8 mouse cellular contexts compared by ENCODE assay signal in genomic region chr4:34615303-34615702, GRCm38 (mm10). TPM values are rescaled to one million over a fixed set of nuclear protein-coding genes. Genes with fewer than 3 reads are reported as not detected.
DNase-seq lines count a peak whose midpoint lies in the region; ATAC-seq and TF ChIP-seq lines count a peak whose summit lies in the region.

No protein-coding gene starts in this region.

- peak overlapping the region; percentile 81 for H3K9ac ChIP-seq in MEL (ENCODE audit: control insufficient read depth, low read depth, low read length, poor library complexity, severe bottlenecking)
- H3K9ac ChIP-seq in embryonic facial prominence, embryonic 11.5 days (replicated peaks; ENCODE audit: low read length) = peak overlapping the region; percentile 87
- peak overlapping the region; percentile 91 for H3K9ac ChIP-seq in hindbrain, embryonic 14.5 days
- peak overlapping the region; percentile 75 for H3K9ac ChIP-seq in limb, embryonic 11.5 days (ENCODE audit: low read length)
- peak overlapping the region; percentile 95 for H3K9ac ChIP-seq in midbrain, embryonic 15.5 days

- H3K36me3 ChIP-seq in erythroblast, embryonic 14.5 days (ENCODE audit: control insufficient read depth) = peaks cover 8% of the 10 kb centered on the region
- peaks cover 5 to 13% of the 10 kb centered on the region in 2 experiments for H3K36me3 ChIP-seq in MEL (ENCODE audit: control insufficient read depth in 1 of 2, insufficient read depth in 2 of 2, low read length in 2 of 2)
- H3K36me3 ChIP-seq in embryonic facial prominence, embryonic 11.5 days (replicated peaks; ENCODE audit: control insufficient read depth, insufficient read depth, low read depth, low read length) = no peaks in the 10 kb centered on the region
- peaks cover 4% of the 10 kb centered on the region for H3K36me3 ChIP-seq in hindbrain, embryonic 14.5 days (replicated peaks; ENCODE audit: control insufficient read depth, insufficient read depth)
- no peaks in the 10 kb centered on the region for H3K36me3 ChIP-seq in limb, embryonic 11.5 days (ENCODE audit: control insufficient read depth, insufficient read depth, low read length)
- no peaks in the 10 kb centered on the region for H3K36me3 ChIP-seq in midbrain, embryonic 15.5 days (replicated peaks)

- H3K9me3 ChIP-seq in erythroblast, embryonic 14.5 days (ENCODE audit: control insufficient read depth, low read length) = no peaks in the 10 kb centered on the region
- H3K9me3 ChIP-seq in MEL (replicated peaks; ENCODE audit: insufficient read depth, low read length) = no peaks in the 10 kb centered on the region
- H3K9me3 ChIP-seq in embryonic facial prominence, embryonic 11.5 days (replicated peaks; ENCODE audit: control insufficient read depth, low read length) = no peaks in the 10 kb centered on the region
- no peaks in the 10 kb centered on the region for H3K9me3 ChIP-seq in hindbrain, embryonic 14.5 days (ENCODE audit: control insufficient read depth, low read length)
- no peaks in the 10 kb centered on the region for H3K9me3 ChIP-seq in limb, embryonic 11.5 days (ENCODE audit: control insufficient read depth, low read length)
- no peaks in the 10 kb centered on the region for H3K9me3 ChIP-seq in midbrain, embryonic 15.5 days

- H3K27ac ChIP-seq in MEL (ENCODE audit: control insufficient read depth, low read depth, low read length) = peak overlapping the region; percentile 43
- H3K27ac ChIP-seq in embryonic facial prominence, embryonic 11.5 days (replicated peaks; ENCODE audit: low read depth, low read length) = no peak overlapping the region
- peak overlapping the region; percentile 89 for H3K27ac ChIP-seq in hindbrain, embryonic 14.5 days
- no peak overlapping the region for H3K27ac ChIP-seq in limb, embryonic 11.5 days (replicated peaks; ENCODE audit: low read depth, low read length)
- peak overlapping the region; percentile 92 for H3K27ac ChIP-seq in midbrain, embryonic 15.5 days

- ATAC-seq in erythroblast, adult 5-6 weeks (replicated peaks; ENCODE audit: low FRiP score, poor library complexity, severe bottlenecking) = no peak
- 0 out of 2 replicates have a peak, but pooled peaks have one; percentile 8 for ATAC-seq in embryonic facial prominence, embryonic 11.5 days (replicated peaks; ENCODE audit: insufficient number of reproducible peaks, low FRiP score, low TSS enrichment, low read depth)
- peak; percentile 15; the same call in 1 of the 2 replicates for ATAC-seq in hindbrain, embryonic 14.5 days (ENCODE audit: low FRiP score)
- ATAC-seq in limb, embryonic 11.5 days (ENCODE audit: insufficient number of reproducible peaks, low FRiP score, low TSS enrichment, low read depth) = peak; percentile 3; the same call in 1 of the 2 replicates
- ATAC-seq in midbrain, embryonic 15.5 days (replicated peaks) = peak; percentile 51

- no peak for TF ChIP-seq EP300 in MEL (IDR thresholded peaks at IDR 0.05; ENCODE audit: low read depth in 1 of 2, low read length in 2 of 2)

- peak; percentile 57 for DNase-seq in MEL (ENCODE audit: low read depth, low spot score)
- no peak for DNase-seq in embryonic facial prominence, embryonic 11.5 days (ENCODE audit: low spot score)
- DNase-seq in hindbrain, embryonic 14.5 days (ENCODE audit: low spot score) = peak; percentile 38
- DNase-seq in limb, embryonic 11.5 days (ENCODE audit: low spot score) = no peak
- DNase-seq in ovary, postnatal 10 days (ENCODE audit: low spot score) = no peak

- no peak for TF ChIP-seq RAD21 in MEL (IDR thresholded peaks at IDR 0.05; ENCODE audit: low read depth, low read length)

- no peaks in the 10 kb centered on the region for H3K27me3 ChIP-seq in erythroblast, embryonic 14.5 days (ENCODE audit: control insufficient read depth)
- no peaks in the 10 kb centered on the region for H3K27me3 ChIP-seq in MEL (ENCODE audit: control insufficient read depth in 1 of 2, insufficient read depth in 2 of 2, low read length in 2 of 2)
- H3K27me3 ChIP-seq in embryonic facial prominence, embryonic 11.5 days (ENCODE audit: control insufficient read depth, insufficient read depth, low read length) = no peaks in the 10 kb centered on the region
- H3K27me3 ChIP-seq in hindbrain, embryonic 14.5 days (ENCODE audit: control insufficient read depth, insufficient read depth, low read length) = no peaks in the 10 kb centered on the region
- no peaks in the 10 kb centered on the region for H3K27me3 ChIP-seq in limb, embryonic 11.5 days (ENCODE audit: control insufficient read depth, insufficient read depth, low read length)
- no peaks in the 10 kb centered on the region for H3K27me3 ChIP-seq in midbrain, embryonic 15.5 days (replicated peaks)

- peaks cover 38% of the 10 kb centered on the region for H3K4me1 ChIP-seq in erythroblast, embryonic 14.5 days (ENCODE audit: control insufficient read depth)
- peaks cover 3 to 9% of the 10 kb centered on the region in 2 experiments; a peak in 3 of 4 replicates for H3K4me1 ChIP-seq in MEL (ENCODE audit: control insufficient read depth in 1 of 2, insufficient read depth in 2 of 2, low read length in 2 of 2)
- no peaks in the 10 kb centered on the region for H3K4me1 ChIP-seq in embryonic facial prominence, embryonic 11.5 days (ENCODE audit: control insufficient read depth, insufficient read depth, low read length)
- peaks cover 22% of the 10 kb centered on the region for H3K4me1 ChIP-seq in hindbrain, embryonic 14.5 days (replicated peaks; ENCODE audit: control insufficient read depth, insufficient read depth, low read length)
- H3K4me1 ChIP-seq in limb, embryonic 11.5 days (ENCODE audit: control insufficient read depth, insufficient read depth, low read length) = peaks cover 14% of the 10 kb centered on the region
- H3K4me1 ChIP-seq in midbrain, embryonic 15.5 days = peaks cover 27% of the 10 kb centered on the region

- no peak for TF ChIP-seq CTCF in MEL (IDR thresholded peaks at IDR 0.05 in 2 of 3, conservative IDR thresholded peaks at IDR 0.05 in 1 of 3; ENCODE audit: control insufficient read depth in 1 of 3, insufficient read depth in 1 of 3, low read depth in 2 of 3, low read length in 3 of 3, poor library complexity in 1 of 3, severe bottlenecking in 1 of 3)

- WGBS in embryonic facial prominence, embryonic 11.5 days = 3% methylated on average over 13 of the region's 13 CpGs
- 3% methylated on average over 13 of the region's 13 CpGs for WGBS in hindbrain, embryonic 14.5 days
- WGBS in limb, embryonic 11.5 days = 3% methylated on average over 13 of the region's 13 CpGs
- 3% methylated on average over 13 of the region's 13 CpGs for WGBS in midbrain, embryonic 15.5 days

- 0 out of 4 replicates have a peak, but pooled peaks of 1 of the 2 experiments have one; percentile 21 for TF ChIP-seq POLR2A in MEL (IDR thresholded peaks at IDR 0.05; ENCODE audit: control insufficient read depth in 1 of 2, insufficient read depth in 1 of 2, low read depth in 1 of 2, low read length in 2 of 2, poor library complexity in 1 of 2)

- peak overlapping the region; percentile 97 for H3K4me3 ChIP-seq in erythroblast, embryonic 14.5 days (replicated peaks)
- peak overlapping the region; percentile 79 to 95 for H3K4me3 ChIP-seq in MEL (ENCODE audit: control insufficient read depth in 1 of 2, insufficient read depth in 1 of 2, low read depth in 2 of 2, low read length in 2 of 2)
- H3K4me3 ChIP-seq in embryonic facial prominence, embryonic 11.5 days (ENCODE audit: low read depth, low read length) = peak overlapping the region; percentile 79
- H3K4me3 ChIP-seq in hindbrain, embryonic 14.5 days (replicated peaks; ENCODE audit: low read length) = peak overlapping the region; percentile 77
- peak overlapping the region; percentile 69 for H3K4me3 ChIP-seq in limb, embryonic 11.5 days (ENCODE audit: low read depth, low read length)
- H3K4me3 ChIP-seq in midbrain, embryonic 15.5 days = peak overlapping the region; percentile 90

- peaks cover 32% of the 10 kb centered on the region for H3K79me2 ChIP-seq in MEL (ENCODE audit: control insufficient read depth, insufficient read depth, low read length, poor library complexity)

- peak overlapping the region; percentile 83 for H3K4me2 ChIP-seq in embryonic facial prominence, embryonic 11.5 days (ENCODE audit: low read depth, low read length)
- H3K4me2 ChIP-seq in hindbrain, embryonic 14.5 days (replicated peaks) = peak overlapping the region; percentile 82
- peak overlapping the region; percentile 64 for H3K4me2 ChIP-seq in limb, embryonic 11.5 days (ENCODE audit: low read depth, severe bottlenecking)
- peak overlapping the region; percentile 92 for H3K4me2 ChIP-seq in midbrain, embryonic 15.5 days

TF ChIP-seq in MEL, 35 proteins besides CTCF, POLR2A, EP300 and RAD21 (continues in another document):
- TF ChIP-seq JUND (IDR thresholded peaks at IDR 0.05; ENCODE audit: low read depth, low read length) = no peak
- no peak for TF ChIP-seq BHLHE40 (IDR thresholded peaks at IDR 0.05; ENCODE audit: borderline replicate concordance, low read depth, low read length)
- no peak for TF ChIP-seq ZKSCAN1 (IDR thresholded peaks at IDR 0.05; ENCODE audit: low read depth, low read length)

RNA-seq across cellular contexts. Expression of gene Rars2, which starts 0.5 kb away (rescaled TPM):
- polyA plus RNA-seq in erythroblast, embryonic 14.5 days (2012) = 0.07 and 0.14 TPM in 2 replicates
- total RNA-seq in erythroblast, adult 5-6 weeks (2015; ENCODE audit: low replicate concordance) = 9.2 and 10.0 TPM in 2 replicates
- total RNA-seq in erythroblast, adult 5-6 weeks (2017; ENCODE audit: low replicate concordance) = 5.4 and 7.3 TPM in 2 replicates
- total RNA-seq in MEL (2012; rRNA removed) = 45.3 and 47.7 TPM in 2 replicates
- 10 to 100 TPM in 1 of 2 experiments, not detected in 1; 60.3 TPM for polyA plus RNA-seq in MEL (2012; ENCODE audit: insufficient read depth in 1 of 2, insufficient read length in 2 of 2, low read depth in 1 of 2, low replicate concordance in 2 of 2, missing spikeins in 1 of 2)
- polyA plus RNA-seq in embryonic facial prominence, embryonic 11.5 days (2014; fragmentation: Nextera tagmentation; extraction: Ambion mirVana) = 80.6 and 82.1 TPM in 2 replicates
- 45.8 and 50.3 TPM in 2 replicates for polyA plus RNA-seq in hindbrain, embryonic 14.5 days (2014; fragmentation: Nextera tagmentation; extraction: Ambion mirVana)
- polyA plus RNA-seq in limb, embryonic 11.5 days (2014; fragmentation: Nextera tagmentation; extraction: Ambion mirVana) = 66.9 and 69.1 TPM in 2 replicates
- polyA plus RNA-seq in midbrain, embryonic 15.5 days (2015; fragmentation: Nextera tagmentation; extraction: Ambion mirVana) = 52.6 and 52.8 TPM in 2 replicates

RNA-seq across cellular contexts. Expression of gene Orc3, which starts 0.6 kb away (rescaled TPM):
- polyA plus RNA-seq in erythroblast, embryonic 14.5 days (2012) = 0.38 and 0.45 TPM in 2 replicates
- 23.8 and 25.7 TPM in 2 replicates for total RNA-seq in erythroblast, adult 5-6 weeks (2015; ENCODE audit: low replicate concordance)
- total RNA-seq in erythroblast, adult 5-6 weeks (2017; ENCODE audit: low replicate concordance) = 25.9 and 27.4 TPM in 2 replicates
- 48.0 and 54.5 TPM in 2 replicates for total RNA-seq in MEL (2012; rRNA removed)
- polyA plus RNA-seq in MEL (2012; ENCODE audit: insufficient read depth in 1 of 2, insufficient read length in 2 of 2, low read depth in 1 of 2, low replicate concordance in 2 of 2, missing spikeins in 1 of 2) = 10 to 100 TPM in 1 of 2 experiments, not detected in 1; 74.2 TPM
- polyA plus RNA-seq in embryonic facial prominence, embryonic 11.5 days (2014; fragmentation: Nextera tagmentation; extraction: Ambion mirVana) = 126 and 135 TPM in 2 replicates
- polyA plus RNA-seq in hindbrain, embryonic 14.5 days (2014; fragmentation: Nextera tagmentation; extraction: Ambion mirVana) = 95.3 and 96.2 TPM in 2 replicates
- 112 and 115 TPM in 2 replicates for polyA plus RNA-seq in limb, embryonic 11.5 days (2014; fragmentation: Nextera tagmentation; extraction: Ambion mirVana)
- polyA plus RNA-seq in midbrain, embryonic 15.5 days (2015; fragmentation: Nextera tagmentation; extraction: Ambion mirVana) = 79.7 and 83.5 TPM in 2 replicates

Comparison
In these comparisons a context has a peak if more than half of its experiments do, and no peak if none do; other contexts are left out.
1. DNase-seq: peak in MEL (single experiment) and hindbrain, embryonic 14.5 days (single experiment); none in embryonic facial prominence, embryonic 11.5 days (single experiment), limb, embryonic 11.5 days (single experiment) and ovary, postnatal 10 days (single experiment).
2. H3K27ac ChIP-seq: peak in MEL (single experiment), hindbrain, embryonic 14.5 days (single experiment) and midbrain, embryonic 15.5 days (single experiment); none in embryonic facial prominence, embryonic 11.5 days (single experiment) and limb, embryonic 11.5 days (single experiment).
3. RNA of gene Rars2, which starts 0.5 kb away (polyA plus RNA-seq): 80.6 to 82.1 TPM in embryonic facial prominence, embryonic 11.5 days, 66.9 to 69.1 TPM in limb, embryonic 11.5 days, 60.3 TPM in MEL, 52.6 to 52.8 TPM in midbrain, embryonic 15.5 days and 45.8 to 50.3 TPM in hindbrain, embryonic 14.5 days; 0.07 to 0.14 TPM in erythroblast, embryonic 14.5 days; every median in the first group is over 10 times any median in the second.
4. RNA of gene Orc3, which starts 0.6 kb away (polyA plus RNA-seq): 126 to 135 TPM in embryonic facial prominence, embryonic 11.5 days, 112 to 115 TPM in limb, embryonic 11.5 days, 95.3 to 96.2 TPM in hindbrain, embryonic 14.5 days, 79.7 to 83.5 TPM in midbrain, embryonic 15.5 days and 74.2 TPM in MEL; 0.38 to 0.45 TPM in erythroblast, embryonic 14.5 days; every median in the first group is over 10 times any median in the second.
5. Peak in every context shown above with its lines, with median percentiles within 50 percentile points of each other: H3K4me3 ChIP-seq, H3K9ac ChIP-seq and H3K4me2 ChIP-seq.